Mouse (Mus musculus): ENCODE results near the gene Mrps27. TPM values are rescaled to one million over a fixed set of nuclear protein-coding genes. Genes with fewer than 3 reads are reported as not detected.

The Mrps27 gene
- total RNA-seq, 2 experiments from 2014 or later: 25.1 to 28.3 TPM

GRCm38 (mm10) chr13:99373684-99374083 lies 29.1 kb downstream of the Mrps27 start:
- H3K27ac ChIP-seq: no peak overlapping the region
- TF ChIP-seq CTCF (IDR thresholded peaks at IDR 0.05): no peak
- no peak overlapping the region for H3K4me3 ChIP-seq
- intact Hi-C loops (cut with DNase I): loop anchor here (2.0 kb wide), 1 partner anchor 467 kb away; no protein-coding TSS in a partner anchor
- DNase-seq (ENCODE audit: extremely low spot score in 1 of 2, low spot score in 2 of 2): no peak

GRCm38 (mm10) chr13:99374191-99374590 lies 29.6 kb downstream of the Mrps27 start:
- intact Hi-C loops (cut with DNase I): loop anchor here (2.0 kb wide), 1 partner anchor 467 kb away; no protein-coding TSS in a partner anchor
- no peak for DNase-seq (ENCODE audit: extremely low spot score in 1 of 2, low spot score in 2 of 2)
- Histone ChIP-seq H3K27ac (no peak overlapping the region), H3K4me3 (no peak overlapping the region)
- TF ChIP-seq CTCF (IDR thresholded peaks at IDR 0.05): no peak

- DNase-seq (ENCODE audit: extremely low spot score in 1 of 2, low spot score in 2 of 2): peak; percentile 70 to 85
- intact Hi-C loops (cut with DNase I): loop anchor here (2.0 kb wide), 1 partner anchor 465 kb away; no protein-coding TSS in a partner anchor
- peak; percentile 98 for TF ChIP-seq CTCF (IDR thresholded peaks at IDR 0.05)
- H3K4me3 ChIP-seq: no peak overlapping the region
- H3K27ac ChIP-seq: no peak overlapping the region
Observed at GRCm38 (mm10) chr13:99375550-99375949, 31.0 kb downstream of the Mrps27 start.

GRCm38 (mm10) chr13:99377055-99377454 lies 32.5 kb downstream of the Mrps27 start:
- H3K27ac ChIP-seq: no peak overlapping the region
- DNase-seq (ENCODE audit: extremely low spot score in 1 of 2, low spot score in 2 of 2): no peak
- intact Hi-C loops (cut with DNase I): no loop called here
- H3K4me3 ChIP-seq: no peak overlapping the region
- no peak for TF ChIP-seq CTCF (IDR thresholded peaks at IDR 0.05)

GRCm38 (mm10) chr13:99378223-99378622 lies 33.6 kb downstream of the Mrps27 start:
- intact Hi-C loops (cut with DNase I): no loop called here
- DNase-seq (ENCODE audit: extremely low spot score in 1 of 2, low spot score in 2 of 2): no peak
- no peak for TF ChIP-seq CTCF (IDR thresholded peaks at IDR 0.05)

GRCm38 (mm10) chr13:99382373-99382772 lies 37.8 kb downstream of the Mrps27 start:
- Histone ChIP-seq H3K27ac (no peak overlapping the region), H3K4me3 (no peak overlapping the region)
- TF ChIP-seq CTCF (IDR thresholded peaks at IDR 0.05): no peak
- no peak for DNase-seq (ENCODE audit: extremely low spot score in 1 of 2, low spot score in 2 of 2)
- intact Hi-C loops (cut with DNase I): no loop called here

More at GRCm38 (mm10) chr13:99378223-99378622, 33.6 kb downstream of the Mrps27 start:
- Histone ChIP-seq H3K27ac (no peak overlapping the region), H3K4me3 (no peak overlapping the region)

- no peak for DNase-seq (ENCODE audit: extremely low spot score in 1 of 2, low spot score in 2 of 2)
- no peak for TF ChIP-seq CTCF (IDR thresholded peaks at IDR 0.05)
- intact Hi-C loops (cut with DNase I): no loop called here
- H3K27ac ChIP-seq: no peak overlapping the region
- no peak overlapping the region for H3K4me3 ChIP-seq
Observed at GRCm38 (mm10) chr13:99384555-99385203, 40.1 kb downstream of the Mrps27 start.

DNA sequence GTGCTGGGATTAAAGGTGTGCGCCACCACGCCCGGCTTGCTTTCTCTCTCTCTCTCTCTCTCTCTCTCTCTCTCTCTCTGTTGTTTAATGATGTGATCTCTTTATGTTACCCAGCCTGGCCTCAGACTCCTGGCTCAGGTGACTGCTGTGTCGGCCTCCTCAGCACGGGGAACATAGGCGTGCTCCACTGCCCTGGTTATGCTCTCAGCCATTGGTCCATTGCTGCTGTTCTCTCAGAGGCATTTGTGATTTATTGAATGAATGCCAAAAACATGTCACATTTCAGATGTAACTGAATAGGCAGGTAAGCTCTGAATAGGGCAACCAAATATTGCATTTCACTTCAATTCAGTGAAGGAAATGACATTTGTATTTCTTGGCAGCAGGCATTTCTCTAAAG lies 41.3 kb downstream of the Mrps27 start:
- intact Hi-C loops (cut with DNase I): no loop called here
- Histone ChIP-seq H3K4me3 (no peak overlapping the region), H3K27ac (no peak overlapping the region)
- no peak for DNase-seq (ENCODE audit: extremely low spot score in 1 of 2, low spot score in 2 of 2)
- TF ChIP-seq CTCF (IDR thresholded peaks at IDR 0.05): no peak

DNA sequence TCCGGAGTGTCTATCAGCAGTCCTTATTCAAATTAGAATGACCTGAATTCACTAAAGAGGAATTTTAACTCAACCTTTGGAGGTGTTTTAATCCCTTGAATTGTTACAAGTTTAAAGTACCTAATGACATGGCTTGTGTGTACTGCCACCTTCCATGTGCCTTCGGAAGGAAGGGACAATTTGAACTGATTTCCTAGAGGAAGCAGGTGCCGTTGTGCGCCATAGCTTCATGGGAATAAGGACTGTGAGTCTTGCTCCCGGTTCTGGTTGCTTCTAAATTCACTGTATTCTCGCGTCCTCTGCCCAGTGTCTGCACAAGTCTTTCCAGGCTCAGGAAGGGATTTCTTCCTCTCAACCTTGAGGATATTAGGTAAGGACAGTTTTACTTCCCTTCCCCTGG lies 41.8 kb downstream of the Mrps27 start:
- TF ChIP-seq CTCF (IDR thresholded peaks at IDR 0.05): no peak
- intact Hi-C loops (cut with DNase I): no loop called here
- Histone ChIP-seq H3K27ac (no peak overlapping the region), H3K4me3 (no peak overlapping the region)
- no peak for DNase-seq (ENCODE audit: extremely low spot score in 1 of 2, low spot score in 2 of 2)

GRCm38 (mm10) chr13:99387901-99388811 lies 43.6 kb downstream of the Mrps27 start:
- Histone ChIP-seq H3K27ac (no peak overlapping the region), H3K4me3 (no peak overlapping the region)
- DNase-seq (ENCODE audit: extremely low spot score in 1 of 2, low spot score in 2 of 2): no peak
- intact Hi-C loops (cut with DNase I): no loop called here
- TF ChIP-seq CTCF (IDR thresholded peaks at IDR 0.05): no peak

DNA sequence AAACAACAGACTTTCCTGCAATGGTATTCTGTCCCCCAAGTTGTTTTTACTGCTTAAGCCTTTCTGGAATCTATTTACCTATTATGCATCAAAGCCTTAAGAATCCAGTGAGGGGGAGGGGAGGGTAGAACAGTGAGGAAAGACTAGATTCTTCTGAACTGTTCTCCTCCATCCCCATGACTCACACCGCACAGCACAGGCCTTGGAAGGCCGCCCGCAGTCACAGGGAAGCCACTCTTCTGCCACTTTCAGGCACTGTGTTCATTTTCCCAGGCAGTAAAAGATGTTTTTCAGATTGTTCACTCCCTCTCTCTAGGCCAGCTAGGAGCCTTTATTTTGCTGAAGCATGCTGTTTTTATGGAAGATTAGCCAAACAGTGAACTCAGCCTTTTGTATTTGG lies 46.8 kb downstream of the Mrps27 start:
- DNase-seq (ENCODE audit: extremely low spot score in 1 of 2, low spot score in 2 of 2): peak; percentile 34 to 43
- Histone ChIP-seq H3K27ac (no peak overlapping the region), H3K4me3 (no peak overlapping the region)
- intact Hi-C loops (cut with DNase I): no loop called here
- no peak for TF ChIP-seq CTCF (IDR thresholded peaks at IDR 0.05)

- H3K4me3 ChIP-seq: no peak overlapping the region
- DNase-seq (ENCODE audit: extremely low spot score in 1 of 2, low spot score in 2 of 2): no peak
- no peak overlapping the region for H3K27ac ChIP-seq
- intact Hi-C loops (cut with DNase I): no loop called here
- no peak for TF ChIP-seq CTCF (IDR thresholded peaks at IDR 0.05)
Observed at GRCm38 (mm10) chr13:99393128-99393527, 48.5 kb downstream of the Mrps27 start.

Data from left cerebral cortex, adult 2 months (tissue).